In the genomic region with DNA sequence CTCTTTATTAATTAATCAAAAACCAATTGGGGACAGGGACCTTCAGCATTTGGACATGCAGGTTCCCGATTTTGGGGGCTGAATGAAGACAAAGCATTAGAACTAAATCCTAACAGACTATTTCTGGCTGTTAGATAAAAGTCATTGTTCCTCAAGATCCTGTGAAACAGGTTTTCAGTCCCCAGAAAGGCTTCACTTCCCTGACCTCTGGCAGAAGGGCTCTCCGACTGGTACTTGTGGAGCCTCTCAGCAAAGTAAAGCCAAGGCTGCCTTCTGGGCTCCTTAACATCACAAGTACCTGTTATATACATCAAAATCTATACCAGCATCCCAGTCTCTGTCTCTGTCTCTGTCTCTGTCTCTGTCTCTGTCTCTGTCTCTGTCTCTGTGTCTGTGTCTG, we compare ENCODE assay signal across 26 mouse cellular contexts. TPM values are rescaled to one million over a fixed set of nuclear protein-coding genes. Genes with fewer than 3 reads are reported as not detected.
"Had no signal": no experiment of that assay in that cellular context is flagged by ENCODE, and none has a peak within 500 bp of the region (broad histone marks: within the 10 kb centered on the region; RNA-seq: fewer than 3 reads in every experiment).

No protein-coding gene starts in this region.

- DNase-seq: forebrain, postnatal 0 days; gastrocnemius, postnatal 14 days; gastrocnemius, postnatal 36 days; heart, adult 11 months; heart, adult 2 months; heart, postnatal 14 days; heart, postnatal 36 days; kidney, adult 11 months; kidney, adult 2 months; kidney, adult 9 months; kidney, postnatal 14 days; kidney, postnatal 36 days; layer of hippocampus, adult 9-11 months; layer of hippocampus, postnatal 36 days; left cerebral cortex, postnatal 4 days had no signal

- H3K4me3 ChIP-seq: heart, adult 2 months; heart, embryonic 13.5 days; heart, embryonic 15.5 days; hindbrain, embryonic 13.5 days; hindbrain, embryonic 15.5 days; kidney, embryonic 15.5 days; limb, embryonic 13.5 days had no signal

- H3K27ac ChIP-seq: heart, adult 2 months; heart, embryonic 13.5 days; heart, embryonic 15.5 days; hindbrain, embryonic 13.5 days; hindbrain, embryonic 15.5 days; hindbrain, postnatal 0 days; kidney, embryonic 15.5 days; kidney, postnatal 0 days; limb, embryonic 13.5 days had no signal

- H3K4me2 ChIP-seq: heart, embryonic 11.5 days; heart, embryonic 13.5 days; heart, embryonic 15.5 days; hindbrain, embryonic 13.5 days; hindbrain, embryonic 15.5 days; kidney, embryonic 15.5 days; limb, embryonic 13.5 days had no signal

- ATAC-seq: forebrain, postnatal 0 days; hindbrain, postnatal 0 days; intestine, embryonic 16.5 days had no signal

- H3K9me3 ChIP-seq: heart, embryonic 15.5 days; hindbrain, embryonic 13.5 days; hindbrain, embryonic 15.5 days; kidney, embryonic 15.5 days had no signal

- H3K36me3 ChIP-seq: heart, embryonic 13.5 days; heart, embryonic 15.5 days; hindbrain, embryonic 13.5 days; hindbrain, embryonic 15.5 days; kidney, embryonic 15.5 days; limb, embryonic 13.5 days had no signal

- H3K9ac ChIP-seq: forebrain, postnatal 0 days; heart, embryonic 13.5 days; heart, embryonic 15.5 days; hindbrain, embryonic 13.5 days; hindbrain, embryonic 15.5 days; kidney, embryonic 15.5 days; limb, embryonic 13.5 days had no signal

RNA-seq across cellular contexts. Expression of gene Map3k21, which starts 4.9 kb away (rescaled TPM):
- polyA plus RNA-seq: limb, embryonic 11.5 days had no signal

RNA-seq across cellular contexts. Expression of gene Pcnx2, which starts 7.2 kb away (rescaled TPM):
- polyA plus RNA-seq: limb, embryonic 11.5 days had no signal
